Mouse (Mus musculus) liver, embryonic 15.5 days (tissue): Measurements from ENCODE around the gene Gm15737. TPM values are rescaled to one million over a fixed set of nuclear protein-coding genes. Genes with fewer than 3 reads are reported as not detected.

Experiments used
- ATAC-seq: fragments of 200-750 bp; cut with Nextera tagmentation; 2 replicates; pipeline ENCODE4 v1.8.0; 2017; ENCODE audit warnings: moderate number of reproducible peaks, mild to moderate bottlenecking, moderate library complexity; ENCODE audit not compliant: insufficient read depth
- H3K27ac ChIP-seq: fragments of 300-500 bp; sonication (generic); replicated peaks from 2 replicates; pipeline ENCODE4 v1.5.1; 2015; ENCODE audit warnings: mild to moderate bottlenecking, inconsistent platforms
- H3K27me3 ChIP-seq: fragments of 300-500 bp; sonication (generic); 2 replicates; pipeline ENCODE4 v1.6.1; 2015; ENCODE audit warnings: mild to moderate bottlenecking, inconsistent platforms
- H3K36me3 ChIP-seq: fragments of 300-500 bp; sonication (generic); replicated peaks from 2 replicates; pipeline ENCODE4 v1.6.1; 2015; ENCODE audit warnings: moderate library complexity, mild to moderate bottlenecking, inconsistent platforms
- H3K4me1 ChIP-seq: fragments of 300-500 bp; sonication (generic); replicated peaks from 2 replicates; pipeline ENCODE4 v1.6.1; 2015; ENCODE audit warnings: inconsistent platforms
- H3K4me2 ChIP-seq: fragments of 300-500 bp; sonication (generic); 2 replicates; pipeline ENCODE4 v1.6.1; 2015; ENCODE audit warnings: moderate library complexity, mild to moderate bottlenecking, inconsistent platforms
- H3K4me3 ChIP-seq: fragments of 300-500 bp; sonication (generic); replicated peaks from 2 replicates; pipeline ENCODE4 v1.5.1; 2015; ENCODE audit warnings: mild to moderate bottlenecking, inconsistent platforms
- H3K9ac ChIP-seq: fragments of 300-500 bp; sonication (generic); 2 replicates; pipeline ENCODE4 v1.6.1; 2015; ENCODE audit warnings: moderate library complexity, mild to moderate bottlenecking, inconsistent platforms
- H3K9me3 ChIP-seq: fragments of 300-500 bp; sonication (generic); replicated peaks from 2 replicates; pipeline ENCODE4 v1.6.1; 2016; ENCODE audit warnings: inconsistent platforms
- WGBS: fragments of 180-500 bp; shearing (Covaris S2); methylation state at CpG from one replicate; pipeline ENCODE4 v1.1.7; 2015; ENCODE audit warnings: mixed read lengths; ENCODE audit not compliant: insufficient replicate concordance; 5-methylcytosine and 5-hydroxymethylcytosine counted together
- polyA plus RNA-seq: library from polyadenylated mRNA; unstranded; fragments of >200 nt; fragmentation: Nextera tagmentation; extraction: Ambion mirVana; gene quantifications from 2 replicates; pipeline ENCODE4 v1.2.1, GENCODE M21; 2015

The Gm15737 gene
- polyA plus RNA-seq: not detected in 2 replicates

- WGBS: 49% methylated on average over 4 of the region's 4 CpGs
- no peak within 1 kb of the TSS for H3K4me2 ChIP-seq
- H3K36me3 ChIP-seq: no peaks in the 10 kb centered on the region
- H3K9ac ChIP-seq: no peak within 1 kb of the TSS
- ATAC-seq: no peak
- H3K4me1 ChIP-seq: no peaks in the 10 kb centered on the region
- H3K9me3 ChIP-seq: no peaks in the 10 kb centered on the region
- no peak within 1 kb of the TSS for H3K27ac ChIP-seq
- no peaks in the 10 kb centered on the region for H3K27me3 ChIP-seq
- H3K4me3 ChIP-seq: no peak within 1 kb of the TSS
Observed at GRCm38 (mm10) chr6:92869089-92869581, at the start of gene Gm15737. Gm15737 (plus strand) TSS chr6:92869357.

DNA sequence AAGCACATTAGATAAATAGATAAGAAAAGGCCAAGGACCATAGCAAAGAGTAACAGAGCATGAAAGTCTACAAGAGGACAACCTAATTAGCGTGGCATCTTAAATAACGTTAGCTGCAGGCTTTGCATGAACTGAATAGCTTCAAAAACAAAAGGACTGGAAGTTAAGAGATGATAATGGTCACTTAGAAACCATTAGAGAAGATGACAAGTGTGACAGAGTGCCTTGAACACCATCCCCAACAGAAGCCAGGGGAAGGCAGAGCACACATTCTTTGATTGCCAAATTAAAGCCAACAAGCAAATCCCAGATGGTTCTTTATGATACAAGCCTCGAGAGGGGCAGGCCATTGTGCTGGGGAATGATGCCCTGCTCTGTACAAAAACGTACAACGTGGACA lies 47.6 kb upstream of the Gm15737 start:
- Histone ChIP-seq H3K9me3 (no peaks in the 10 kb centered on the region), H3K4me2 (no peak overlapping the region), H3K4me3 (no peak overlapping the region), H3K36me3 (no peaks in the 10 kb centered on the region), H3K4me1 (no peaks in the 10 kb centered on the region), H3K27me3 (no peaks in the 10 kb centered on the region), H3K9ac (no peak overlapping the region), H3K27ac (no peak overlapping the region)
- WGBS: 51% methylated on average over 5 of the region's 5 CpGs
- no peak for ATAC-seq

GRCm38 (mm10) chr6:92822006-92822405 lies 47.2 kb upstream of the Gm15737 start:
- H3K4me2 ChIP-seq: no peak overlapping the region
- H3K27ac ChIP-seq: no peak overlapping the region
- 56% methylated on average over 6 of the region's 6 CpGs for WGBS
- H3K4me1 ChIP-seq: no peaks in the 10 kb centered on the region
- no peaks in the 10 kb centered on the region for H3K9me3 ChIP-seq
- no peaks in the 10 kb centered on the region for H3K27me3 ChIP-seq
- no peaks in the 10 kb centered on the region for H3K36me3 ChIP-seq
- no peak overlapping the region for H3K4me3 ChIP-seq
- no peak overlapping the region for H3K9ac ChIP-seq
- no peak for ATAC-seq

GRCm38 (mm10) chr6:92823991-92824390 lies 45.2 kb upstream of the Gm15737 start:
- no peaks in the 10 kb centered on the region for H3K36me3 ChIP-seq
- H3K4me1 ChIP-seq: no peaks in the 10 kb centered on the region
- H3K4me3 ChIP-seq: no peak overlapping the region
- WGBS: 64% methylated on average over 7 of the region's 7 CpGs
- no peaks in the 10 kb centered on the region for H3K9me3 ChIP-seq
- no peak for ATAC-seq
- no peak overlapping the region for H3K27ac ChIP-seq
- H3K4me2 ChIP-seq: no peak overlapping the region
- no peak overlapping the region for H3K9ac ChIP-seq
- no peaks in the 10 kb centered on the region for H3K27me3 ChIP-seq

- Histone ChIP-seq H3K27me3 (no peaks in the 10 kb centered on the region), H3K4me2 (no peak overlapping the region), H3K27ac (no peak overlapping the region), H3K9me3 (no peaks in the 10 kb centered on the region), H3K4me1 (no peaks in the 10 kb centered on the region), H3K4me3 (no peak overlapping the region), H3K36me3 (no peaks in the 10 kb centered on the region), H3K9ac (no peak overlapping the region)
- no peak for ATAC-seq
- 33% methylated on average over 5 of the region's 5 CpGs for WGBS
Observed at GRCm38 (mm10) chr6:92826561-92826960, 42.6 kb upstream of the Gm15737 start.

DNA sequence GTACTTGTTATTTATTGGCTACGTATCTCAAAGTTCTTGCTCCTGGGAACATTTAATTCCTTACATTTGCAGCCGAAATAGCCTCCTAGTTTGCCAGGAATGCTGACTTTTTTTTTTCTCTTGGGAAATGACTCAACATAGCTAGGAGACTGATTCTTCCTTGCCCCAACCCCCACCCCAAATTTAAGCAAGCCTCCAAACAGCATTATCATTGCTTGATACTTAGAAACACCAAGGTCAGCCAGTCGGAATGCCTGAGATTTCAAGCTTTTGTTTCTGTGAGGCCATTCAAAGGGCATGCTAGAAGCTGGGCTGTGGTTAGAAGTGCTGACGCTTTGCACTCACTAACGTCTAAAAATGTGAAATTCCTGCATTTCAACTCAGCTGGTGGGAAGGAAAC lies 41.8 kb upstream of the Gm15737 start:
- H3K9ac ChIP-seq: no peak overlapping the region
- no peak overlapping the region for H3K4me2 ChIP-seq
- no peak overlapping the region for H3K27ac ChIP-seq
- no peak for ATAC-seq
- no peaks in the 10 kb centered on the region for H3K4me1 ChIP-seq
- H3K9me3 ChIP-seq: no peaks in the 10 kb centered on the region
- H3K4me3 ChIP-seq: no peak overlapping the region
- no peaks in the 10 kb centered on the region for H3K36me3 ChIP-seq
- no peaks in the 10 kb centered on the region for H3K27me3 ChIP-seq
- WGBS: 56% methylated on average over 5 of the region's 5 CpGs

GRCm38 (mm10) chr6:92829148-92829547 lies 40.0 kb upstream of the Gm15737 start:
- 65% methylated on average over 2 of the region's 2 CpGs for WGBS
- Histone ChIP-seq H3K27ac (no peak overlapping the region), H3K4me2 (no peak overlapping the region), H3K4me3 (no peak overlapping the region), H3K9me3 (no peaks in the 10 kb centered on the region), H3K36me3 (no peaks in the 10 kb centered on the region), H3K9ac (no peak overlapping the region), H3K4me1 (no peaks in the 10 kb centered on the region), H3K27me3 (no peaks in the 10 kb centered on the region)
- ATAC-seq: no peak

GRCm38 (mm10) chr6:92831106-92831505 lies 38.1 kb upstream of the Gm15737 start:
- Histone ChIP-seq H3K4me2 (no peak overlapping the region), H3K4me3 (no peak overlapping the region), H3K9ac (no peak overlapping the region), H3K27ac (no peak overlapping the region), H3K9me3 (no peaks in the 10 kb centered on the region), H3K36me3 (no peaks in the 10 kb centered on the region), H3K27me3 (no peaks in the 10 kb centered on the region), H3K4me1 (no peaks in the 10 kb centered on the region)
- WGBS: 65% methylated on average over 2 of the region's 2 CpGs
- ATAC-seq: no peak

DNA sequence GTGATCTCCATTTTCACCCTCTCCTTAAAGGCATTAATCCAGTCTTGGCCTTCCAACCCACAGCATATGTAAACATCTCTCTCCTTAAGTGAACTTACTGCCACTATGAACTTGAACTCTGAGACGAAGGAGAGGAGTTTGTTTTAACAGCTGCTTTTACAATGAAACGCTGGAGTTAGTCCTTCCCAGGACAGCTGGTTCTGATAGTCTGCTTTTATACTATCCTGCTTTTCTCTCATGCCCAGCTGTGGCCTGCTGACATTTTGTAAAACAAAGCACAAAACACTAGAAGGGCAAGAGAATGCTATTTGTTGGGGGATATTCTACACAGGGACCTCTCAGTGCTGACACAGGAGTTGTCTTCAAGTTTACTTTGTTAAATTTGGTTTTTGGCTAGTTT lies 27.2 kb upstream of the Gm15737 start:
- no peaks in the 10 kb centered on the region for H3K4me1 ChIP-seq
- H3K9me3 ChIP-seq: no peaks in the 10 kb centered on the region
- no peak overlapping the region for H3K4me2 ChIP-seq
- H3K4me3 ChIP-seq: no peak overlapping the region
- H3K27ac ChIP-seq: no peak overlapping the region
- no peak for ATAC-seq
- no peaks in the 10 kb centered on the region for H3K36me3 ChIP-seq
- 41% methylated on average over 2 of the region's 2 CpGs for WGBS
- H3K27me3 ChIP-seq: no peaks in the 10 kb centered on the region
- no peak overlapping the region for H3K9ac ChIP-seq

DNA sequence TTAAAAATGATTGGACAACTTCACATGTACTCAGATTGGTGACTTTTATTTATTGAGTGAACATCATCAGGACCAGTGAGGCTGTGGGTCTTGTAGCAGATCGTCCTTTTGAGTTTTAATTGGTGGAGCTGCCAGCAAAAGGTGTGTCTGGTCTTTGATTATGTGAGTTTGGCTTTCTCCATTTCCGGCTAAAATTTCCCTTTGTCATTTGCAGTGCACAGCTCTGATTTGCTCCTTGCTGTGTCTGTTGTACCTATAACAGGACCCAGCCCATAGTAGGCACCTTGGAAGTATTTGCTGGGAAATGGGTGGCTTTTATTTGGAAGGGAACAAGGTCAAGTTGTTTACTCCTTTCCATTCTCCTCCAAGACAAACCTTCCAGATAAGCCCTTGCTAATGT lies 25.7 kb upstream of the Gm15737 start:
- WGBS: 53% methylated on average over 2 of the region's 2 CpGs
- H3K9me3 ChIP-seq: no peaks in the 10 kb centered on the region
- no peaks in the 10 kb centered on the region for H3K27me3 ChIP-seq
- ATAC-seq: no peak
- H3K27ac ChIP-seq: no peak overlapping the region
- H3K4me1 ChIP-seq: no peaks in the 10 kb centered on the region
- no peak overlapping the region for H3K4me3 ChIP-seq
- no peaks in the 10 kb centered on the region for H3K36me3 ChIP-seq
- no peak overlapping the region for H3K4me2 ChIP-seq
- no peak overlapping the region for H3K9ac ChIP-seq

DNA sequence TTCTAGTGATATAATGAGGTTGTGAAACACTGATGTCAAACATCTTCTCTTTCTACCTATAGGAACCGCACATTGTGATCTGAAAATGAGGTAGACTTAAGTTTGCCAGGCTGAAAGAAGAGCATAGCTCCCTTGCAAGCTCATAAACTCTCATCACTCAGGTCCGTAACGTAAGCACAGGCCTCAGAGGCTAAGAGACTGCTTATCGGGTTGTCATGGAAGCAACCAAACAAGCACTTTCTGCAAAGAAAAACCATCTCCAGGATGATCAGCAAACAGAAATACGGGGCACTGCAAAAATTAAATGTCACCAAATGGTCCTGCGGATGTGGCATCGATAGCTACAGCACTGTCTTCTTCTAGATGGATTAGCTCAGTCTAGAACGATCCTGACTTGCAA lies 23.3 kb upstream of the Gm15737 start:
- no peak overlapping the region for H3K27ac ChIP-seq
- no peaks in the 10 kb centered on the region for H3K9me3 ChIP-seq
- H3K4me2 ChIP-seq: no peak overlapping the region
- 65% methylated on average over 8 of the region's 8 CpGs for WGBS
- ATAC-seq: no peak
- no peak overlapping the region for H3K9ac ChIP-seq
- no peak overlapping the region for H3K4me3 ChIP-seq
- H3K4me1 ChIP-seq: no peaks in the 10 kb centered on the region
- H3K36me3 ChIP-seq: no peaks in the 10 kb centered on the region
- H3K27me3 ChIP-seq: no peaks in the 10 kb centered on the region

GRCm38 (mm10) chr6:92846614-92847013 lies 22.5 kb upstream of the Gm15737 start:
- Histone ChIP-seq H3K9ac (no peak overlapping the region), H3K4me3 (no peak overlapping the region), H3K27ac (no peak overlapping the region), H3K9me3 (no peaks in the 10 kb centered on the region), H3K36me3 (no peaks in the 10 kb centered on the region), H3K4me1 (no peaks in the 10 kb centered on the region), H3K4me2 (no peak overlapping the region), H3K27me3 (no peaks in the 10 kb centered on the region)
- 48% methylated on average over 4 of the region's 4 CpGs for WGBS
- no peak for ATAC-seq
